Mouse (Mus musculus) embryonic facial prominence, embryonic 13.5 days (tissue): ENCODE measurements around the gene Atp6v0a2. TPM values are rescaled to one million over a fixed set of nuclear protein-coding genes. Genes with fewer than 3 reads are reported as not detected.
A peak's percentile ranks its signal among the peaks of the same experiment; 100 is the strongest.
"Not testable (repeated sequence)": the region's sequence is repeated elsewhere in the genome, so short reads cannot be mapped to it uniquely, and the experiment has no call there.

Experiments
- ATAC-seq: fragments of 200-750 bp; cut with Nextera tagmentation; 2 replicates; pipeline ENCODE4 v1.8.0; 2017; ENCODE audit warnings: low read depth; ENCODE audit not compliant: insufficient number of reproducible peaks, insufficient read depth, low FRiP score, low TSS enrichment
- H3K27ac ChIP-seq: fragments of 300-500 bp; sonication (generic); 2 replicates; pipeline ENCODE4 v1.5.1; 2015; ENCODE audit warnings: moderate library complexity, mild to moderate bottlenecking, inconsistent platforms
- H3K27me3 ChIP-seq: fragments of 300-500 bp; sonication (generic); 2 replicates; pipeline ENCODE4 v1.6.1; 2015; ENCODE audit warnings: mild to moderate bottlenecking, inconsistent platforms
- H3K36me3 ChIP-seq: fragments of 300-500 bp; sonication (generic); 2 replicates; pipeline ENCODE4 v1.6.1; 2015; ENCODE audit warnings: mild to moderate bottlenecking, inconsistent platforms
- H3K4me1 ChIP-seq: fragments of 300-500 bp; sonication (generic); 2 replicates; pipeline ENCODE4 v1.6.1; 2015; ENCODE audit warnings: inconsistent platforms
- H3K4me2 ChIP-seq: fragments of 300-500 bp; sonication (generic); 2 replicates; pipeline ENCODE4 v1.6.1; 2015; ENCODE audit warnings: moderate library complexity, mild to moderate bottlenecking, inconsistent platforms
- H3K4me3 ChIP-seq: fragments of 300-500 bp; sonication (generic); 2 replicates; pipeline ENCODE4 v1.5.1; 2015; ENCODE audit warnings: mild to moderate bottlenecking, inconsistent platforms
- H3K9ac ChIP-seq: fragments of 300-500 bp; sonication (generic); 2 replicates; pipeline ENCODE4 v1.6.1; 2015; ENCODE audit warnings: mild to moderate bottlenecking, inconsistent platforms
- H3K9me3 ChIP-seq: fragments of 300-500 bp; sonication (generic); 2 replicates; pipeline ENCODE4 v1.6.1; 2016; ENCODE audit warnings: inconsistent platforms
- WGBS: fragments of 180-500 bp; shearing (Covaris S2); methylation state at CpG from one replicate; pipeline ENCODE4 v1.1.7; 2015; ENCODE audit warnings: mixed read lengths; 5-methylcytosine and 5-hydroxymethylcytosine counted together
- polyA plus RNA-seq: library from polyadenylated mRNA; unstranded; fragments of >200 nt; fragmentation: Nextera tagmentation; extraction: Ambion mirVana; gene quantifications from 2 replicates; pipeline ENCODE4 v1.2.1, GENCODE M21; 2015

Atp6v0a2 gene
- polyA plus RNA-seq: 49.3 and 53.3 TPM in 2 replicates

GRCm38 (mm10) chr5:124628448-124629363, at the start of gene Atp6v0a2:
Atp6v0a2 (plus strand) TSS chr5:124628576.
- ATAC-seq: peak; percentile 89
- Histone ChIP-seq H3K27me3 (no peaks in the 10 kb centered on the region), H3K36me3 (peaks cover 11% of the 10 kb centered on the region), H3K27ac (peak within 1 kb of the TSS; percentile 90), H3K4me2 (peak within 1 kb of the TSS; percentile 90), H3K9ac (peak within 1 kb of the TSS; percentile 92), H3K4me3 (peak within 1 kb of the TSS; percentile 99), H3K4me1 (peaks cover 15% of the 10 kb centered on the region), H3K9me3 (no peaks in the 10 kb centered on the region)
- WGBS: under 1% methylated on average over 58 of the region's 58 CpGs

GRCm38 (mm10) chr5:124578633-124579317, 49.6 kb upstream of the Atp6v0a2 start, which contains the start of the genes Eif2b1 and Gtf2h3:
Eif2b1 (minus strand) TSS chr5:124579131.
Gtf2h3 (plus strand) TSS chr5:124579140.
- Histone ChIP-seq H3K4me2 (peak within 1 kb of the TSS; percentile 94), H3K36me3 (peaks cover 46% of the 10 kb centered on the region), H3K27ac (peak within 1 kb of the TSS; percentile 18; the same call in 1 of the 2 replicates), H3K4me3 (peak within 1 kb of the TSS; percentile 72), H3K9me3 (no peaks in the 10 kb centered on the region), H3K27me3 (no peaks in the 10 kb centered on the region), H3K4me1 (peaks cover 25% of the 10 kb centered on the region), H3K9ac (peak within 1 kb of the TSS; percentile 80)
- WGBS: 1% methylated on average over 51 of the region's 51 CpGs
- peak; percentile 65 for ATAC-seq

- Histone ChIP-seq H3K4me1 (peaks cover 23% of the 10 kb centered on the region), H3K9me3 (no peaks in the 10 kb centered on the region), H3K4me3 (no peak overlapping the region), H3K9ac (no peak overlapping the region), H3K4me2 (no peak overlapping the region), H3K36me3 (peaks cover 47% of the 10 kb centered on the region), H3K27ac (no peak overlapping the region), H3K27me3 (no peaks in the 10 kb centered on the region)
- no peak for ATAC-seq
- WGBS: 93% methylated on average over 5 of the region's 5 CpGs
These were observed 45.9 kb upstream of the Atp6v0a2 start for GRCm38 (mm10) chr5:124582515-124582914.

- ATAC-seq: no peak
- Histone ChIP-seq H3K4me1 (no peaks in the 10 kb centered on the region), H3K36me3 (peaks cover 87% of the 10 kb centered on the region), H3K4me2 (no peak overlapping the region), H3K9ac (peak overlapping the region; percentile 7; the same call in 1 of the 2 replicates), H3K9me3 (no peaks in the 10 kb centered on the region), H3K4me3 (no peak overlapping the region), H3K27me3 (no peaks in the 10 kb centered on the region), H3K27ac (no peak overlapping the region)
- WGBS: 88% methylated on average over 3 of the region's 3 CpGs
These were observed 35.6 kb upstream of the Atp6v0a2 start for GRCm38 (mm10) chr5:124592768-124593167.

- peaks cover 41% of the 10 kb centered on the region for H3K36me3 ChIP-seq
- H3K27me3 ChIP-seq: no peaks in the 10 kb centered on the region
- H3K4me1 ChIP-seq: peaks cover 15% of the 10 kb centered on the region
- peak overlapping the region; percentile 74 for H3K9ac ChIP-seq
- no peak overlapping the region for H3K27ac ChIP-seq
- H3K4me3 ChIP-seq: peak overlapping the region; percentile 74
- peak overlapping the region; percentile 97 for H3K4me2 ChIP-seq
- H3K9me3 ChIP-seq: no peaks in the 10 kb centered on the region
- peak; percentile 99 for ATAC-seq
- WGBS: 7% methylated on average over 30 of the region's 30 CpGs
These were observed 29.9 kb upstream of the Atp6v0a2 start for GRCm38 (mm10) chr5:124598224-124599174.

GRCm38 (mm10) chr5:124599726-124600125, 28.6 kb upstream of the Atp6v0a2 start:
- not testable (repeated sequence) for H3K9me3 ChIP-seq, ATAC-seq, H3K9ac ChIP-seq, H3K4me3 ChIP-seq, H3K27me3 ChIP-seq, H3K27ac ChIP-seq
- peaks cover 29% of the 10 kb centered on the region for H3K36me3 ChIP-seq
- H3K4me1 ChIP-seq: peaks cover 15% of the 10 kb centered on the region
- H3K4me2 ChIP-seq: peak overlapping the region; percentile 97
- 52% methylated on average over 8 of the region's 8 CpGs for WGBS

GRCm38 (mm10) chr5:124602349-124602748, 26.0 kb upstream of the Atp6v0a2 start:
- no peak overlapping the region for H3K27ac ChIP-seq
- 64% methylated on average over 5 of the region's 5 CpGs for WGBS
- peaks cover 5% of the 10 kb centered on the region for H3K36me3 ChIP-seq
- no peak overlapping the region for H3K4me3 ChIP-seq
- no peaks in the 10 kb centered on the region for H3K27me3 ChIP-seq
- no peak for ATAC-seq
- no peak overlapping the region for H3K4me2 ChIP-seq
- no peak overlapping the region for H3K9ac ChIP-seq
- no peaks in the 10 kb centered on the region for H3K9me3 ChIP-seq
- peaks cover 15% of the 10 kb centered on the region for H3K4me1 ChIP-seq

- peaks cover 5% of the 10 kb centered on the region for H3K4me1 ChIP-seq
- peaks cover 14% of the 10 kb centered on the region; the same call in 1 of the 2 replicates for H3K36me3 ChIP-seq
- 91% methylated on average over 4 of the region's 4 CpGs for WGBS
- H3K4me3 ChIP-seq: no peak overlapping the region
- no peaks in the 10 kb centered on the region for H3K9me3 ChIP-seq
- H3K27me3 ChIP-seq: no peaks in the 10 kb centered on the region
- H3K9ac ChIP-seq: no peak overlapping the region
- H3K4me2 ChIP-seq: no peak overlapping the region
- ATAC-seq: no peak
- H3K27ac ChIP-seq: no peak overlapping the region
These were observed 24.1 kb upstream of the Atp6v0a2 start for GRCm38 (mm10) chr5:124604296-124604695.

GRCm38 (mm10) chr5:124605041-124605622, 23.2 kb upstream of the Atp6v0a2 start:
- WGBS: 85% methylated on average over 17 of the region's 17 CpGs
- no peak overlapping the region for H3K27ac ChIP-seq
- peaks cover 14% of the 10 kb centered on the region; the same call in 1 of the 2 replicates for H3K36me3 ChIP-seq
- H3K9ac ChIP-seq: no peak overlapping the region
- H3K9me3 ChIP-seq: no peaks in the 10 kb centered on the region
- H3K4me3 ChIP-seq: no peak overlapping the region
- H3K4me2 ChIP-seq: no peak overlapping the region
- H3K27me3 ChIP-seq: no peaks in the 10 kb centered on the region
- H3K4me1 ChIP-seq: no peaks in the 10 kb centered on the region
- ATAC-seq: no peak

- Histone ChIP-seq H3K27me3 (no peaks in the 10 kb centered on the region), H3K9ac (no peak overlapping the region), H3K27ac (no peak overlapping the region), H3K9me3 (no peaks in the 10 kb centered on the region), H3K4me2 (no peak overlapping the region), H3K4me3 (no peak overlapping the region), H3K4me1 (no peaks in the 10 kb centered on the region), H3K36me3 (peaks cover 30% of the 10 kb centered on the region)
- WGBS: 75% methylated on average over 10 of the region's 10 CpGs
- no peak for ATAC-seq
These were observed 17.4 kb upstream of the Atp6v0a2 start for GRCm38 (mm10) chr5:124610965-124611364.
